Mouse (Mus musculus) heart, embryonic 14.5 days (tissue): ENCODE measurements around the gene Plpp3. TPM values are rescaled to one million over a fixed set of nuclear protein-coding genes. Genes with fewer than 3 reads are reported as not detected.

Experiments
- ATAC-seq: fragments of 200-750 bp; cut with Nextera tagmentation; 2 replicates; pipeline ENCODE4 v1.8.0; 2017; ENCODE audit warnings: low read depth, moderate TSS enrichment; ENCODE audit not compliant: insufficient number of reproducible peaks, insufficient read depth, low FRiP score
- H3K27ac ChIP-seq, 2 experiments: fragments of 200-500 bp in 1 of 2; fragments of 300-500 bp in 1 of 2; sonication (generic) in 1 of 2; replicated peaks in 1 of 2; 2 replicates each; pipeline ENCODE4 v1.5.1; 2012 to 2014; ENCODE audit warnings: low read depth in 2 of 2, low read length in 2 of 2, control low read depth in 1 of 2, mild to moderate bottlenecking in 1 of 2, mixed read lengths in 1 of 2; ENCODE audit not compliant: control insufficient read depth in 1 of 2, insufficient read depth in 1 of 2
- H3K27me3 ChIP-seq: fragments of 300-500 bp; sonication (generic); 2 replicates; pipeline ENCODE4 v1.6.1; 2014; ENCODE audit warnings: mild to moderate bottlenecking, low read length, control low read depth; ENCODE audit not compliant: control insufficient read depth, insufficient read depth
- H3K36me3 ChIP-seq: fragments of 300-500 bp; sonication (generic); 2 replicates; pipeline ENCODE4 v1.6.1; 2014; ENCODE audit warnings: mild to moderate bottlenecking, control low read depth, low read length, mixed read lengths; ENCODE audit not compliant: control insufficient read depth, insufficient read depth
- H3K4me1 ChIP-seq, 2 experiments: fragments of 200-500 bp in 1 of 2; fragments of 300-500 bp in 1 of 2; sonication (generic) in 1 of 2; 2 replicates each; pipeline ENCODE4 v1.6.1; 2012 to 2014; ENCODE audit warnings: low read length in 2 of 2, control low read depth in 1 of 2, mixed read lengths in 1 of 2; ENCODE audit not compliant: control insufficient read depth in 2 of 2, insufficient read depth in 2 of 2
- H3K4me2 ChIP-seq: fragments of 300-500 bp; sonication (generic); 2 replicates; pipeline ENCODE4 v1.6.1; 2014; ENCODE audit warnings: mild to moderate bottlenecking, low read length
- H3K4me3 ChIP-seq, 2 experiments: fragments of 200-500 bp in 1 of 2; fragments of 300-500 bp in 1 of 2; sonication (generic) in 1 of 2; 2 replicates each; pipeline ENCODE4 v1.5.1; 2012 to 2014; ENCODE audit warnings: low read length in 2 of 2, mild to moderate bottlenecking in 2 of 2, control low read depth in 1 of 2, low read depth in 1 of 2, moderate library complexity in 1 of 2; ENCODE audit not compliant: control insufficient read depth in 1 of 2, insufficient read depth in 1 of 2
- H3K9ac ChIP-seq: fragments of 300-500 bp; sonication (generic); 2 replicates; pipeline ENCODE4 v1.6.1; 2014; ENCODE audit warnings: mild to moderate bottlenecking, low read length
- H3K9me3 ChIP-seq: fragments of 300-500 bp; sonication (generic); 2 replicates; pipeline ENCODE4 v1.6.1; 2016; ENCODE audit warnings: low read length, control low read depth; ENCODE audit not compliant: control insufficient read depth
- WGBS: fragments of 180-500 bp; shearing (Covaris S2); extraction: QIAGEN DNeasy Blood & Tissue Kit; methylation state at CpG from one replicate; pipeline ENCODE4 v1.1.7; 2014; 5-methylcytosine and 5-hydroxymethylcytosine counted together
- polyA plus RNA-seq: library from polyadenylated mRNA; unstranded; fragments of >200 nt; fragmentation: Nextera tagmentation; extraction: Ambion mirVana; gene quantifications from 2 replicates; pipeline ENCODE4 v1.2.1, GENCODE M21; 2014

Plpp3 gene
- polyA plus RNA-seq, 1 experiment from 2014 or later = 32.8 TPM

- H3K36me3 ChIP-seq = peaks cover 14% of the 10 kb centered on the region; the same call in 1 of the 2 replicates
- no peak overlapping the region for H3K9ac ChIP-seq
- 64% methylated on average over 6 of the region's 6 CpGs for WGBS
- no peak overlapping the region for H3K27ac ChIP-seq
- peaks cover 9% of the 10 kb centered on the region in 2 experiments for H3K4me1 ChIP-seq
- no peak overlapping the region for H3K4me3 ChIP-seq
- ATAC-seq = no peak
- no peaks in the 10 kb centered on the region for H3K9me3 ChIP-seq
- H3K27me3 ChIP-seq = no peaks in the 10 kb centered on the region
- H3K4me2 ChIP-seq = no peak overlapping the region
Measured at GRCm38 (mm10) chr4:105226351-105226750, 69.2 kb downstream of the Plpp3 start.

DNA sequence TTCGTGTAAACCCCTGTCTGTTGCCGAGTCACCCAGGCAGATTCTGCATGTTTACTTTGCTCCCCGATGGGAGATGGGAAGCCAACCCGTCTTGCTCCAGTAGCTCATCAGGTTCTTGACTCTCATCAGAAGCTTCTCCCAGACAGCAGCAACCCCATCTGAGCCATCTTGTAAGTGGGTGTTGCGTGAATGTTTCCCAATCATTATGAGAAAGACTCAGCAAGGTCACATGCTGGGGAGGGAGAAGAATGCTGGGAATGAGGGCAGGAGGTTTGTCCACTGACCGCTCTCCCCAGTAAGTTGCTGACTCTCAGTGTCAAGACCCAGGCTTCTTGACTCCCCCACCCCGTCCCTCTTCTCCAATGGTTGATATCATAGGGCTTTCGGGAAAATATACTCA, 73.0 kb downstream of the Plpp3 start:
- Histone ChIP-seq H3K27me3 (no peaks in the 10 kb centered on the region), H3K4me3 (no peak overlapping the region), H3K27ac (no peak overlapping the region), H3K36me3 (peaks cover 14% of the 10 kb centered on the region), H3K9ac (no peak overlapping the region), H3K9me3 (no peaks in the 10 kb centered on the region), H3K4me1 (no peaks in the 10 kb centered on the region; a peak in 1 of 4 replicates), H3K4me2 (no peak overlapping the region)
- no peak for ATAC-seq
- WGBS = 80% methylated on average over 8 of the region's 8 CpGs

GRCm38 (mm10) chr4:105240233-105240632, 83.1 kb downstream of the Plpp3 start:
- ATAC-seq = no peak
- no peak overlapping the region for H3K4me3 ChIP-seq
- 85% methylated on average over 7 of the region's 7 CpGs for WGBS
- no peak overlapping the region for H3K27ac ChIP-seq
- H3K9ac ChIP-seq = no peak overlapping the region
- no peaks in the 10 kb centered on the region for H3K36me3 ChIP-seq
- no peak overlapping the region for H3K4me2 ChIP-seq
- H3K9me3 ChIP-seq = no peaks in the 10 kb centered on the region
- H3K27me3 ChIP-seq = no peaks in the 10 kb centered on the region
- peaks cover 0 to 2% of the 10 kb centered on the region in 2 experiments; a peak in 2 of 4 replicates for H3K4me1 ChIP-seq

DNA sequence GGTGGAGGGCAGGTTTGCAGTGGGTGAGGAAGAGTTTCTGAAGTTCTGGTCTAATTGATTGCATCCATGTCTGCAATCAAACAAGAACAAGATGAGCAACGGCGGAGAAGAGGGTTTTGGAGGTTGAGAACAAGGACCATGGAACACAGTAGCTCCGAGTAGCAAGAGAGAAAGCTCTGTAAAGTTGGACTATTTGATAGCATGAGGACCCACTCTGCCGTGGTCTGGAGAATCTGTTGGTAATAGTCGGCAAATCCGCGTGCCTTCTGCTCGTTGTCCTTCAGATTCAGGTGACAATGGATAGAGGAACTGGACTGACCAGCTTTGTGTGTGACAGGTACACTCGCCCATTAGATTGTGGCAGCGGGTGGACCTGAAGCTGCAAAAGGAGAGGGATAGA, 87.8 kb downstream of the Plpp3 start:
- Histone ChIP-seq H3K4me1 (peaks cover 0 to 11% of the 10 kb centered on the region in 2 experiments; a peak in 2 of 4 replicates), H3K9me3 (no peaks in the 10 kb centered on the region), H3K9ac (no peak overlapping the region; the same call in 1 of the 2 replicates), H3K36me3 (no peaks in the 10 kb centered on the region), H3K27me3 (peaks cover 3% of the 10 kb centered on the region; the same call in 1 of the 2 replicates), H3K4me2 (peak overlapping the region; percentile 65), H3K4me3 (peak overlapping the region in 1 of 2 experiments; percentile 30; a peak in 1 of 4 replicates), H3K27ac (no peak overlapping the region)
- no peak for ATAC-seq
- 72% methylated on average over 10 of the region's 10 CpGs for WGBS

GRCm38 (mm10) chr4:105245479-105245944, 88.4 kb downstream of the Plpp3 start:
- WGBS = 4% methylated on average over 18 of the region's 18 CpGs
- H3K9ac ChIP-seq = peak overlapping the region; percentile 61
- no peaks in the 10 kb centered on the region for H3K36me3 ChIP-seq
- H3K27ac ChIP-seq = no peak overlapping the region
- H3K9me3 ChIP-seq = no peaks in the 10 kb centered on the region
- peak; percentile 47; the same call in 1 of the 2 replicates for ATAC-seq
- H3K4me2 ChIP-seq = peak overlapping the region; percentile 65
- H3K4me3 ChIP-seq = peak overlapping the region; percentile 30 to 32
- H3K4me1 ChIP-seq = peaks cover 0 to 11% of the 10 kb centered on the region in 2 experiments; a peak in 2 of 4 replicates
- H3K27me3 ChIP-seq = peaks cover 3% of the 10 kb centered on the region; the same call in 1 of the 2 replicates

GRCm38 (mm10) chr4:105246331-105246730, 89.2 kb downstream of the Plpp3 start:
- Histone ChIP-seq H3K4me3 (no peak overlapping the region), H3K4me2 (no peak overlapping the region), H3K9ac (no peak overlapping the region), H3K36me3 (no peaks in the 10 kb centered on the region), H3K27me3 (peaks cover 3% of the 10 kb centered on the region; the same call in 1 of the 2 replicates), H3K4me1 (peaks cover 0 to 11% of the 10 kb centered on the region in 2 experiments; a peak in 2 of 4 replicates), H3K27ac (no peak overlapping the region), H3K9me3 (no peaks in the 10 kb centered on the region)
- WGBS = 89% methylated on average over 7 of the region's 7 CpGs
- no peak for ATAC-seq

DNA sequence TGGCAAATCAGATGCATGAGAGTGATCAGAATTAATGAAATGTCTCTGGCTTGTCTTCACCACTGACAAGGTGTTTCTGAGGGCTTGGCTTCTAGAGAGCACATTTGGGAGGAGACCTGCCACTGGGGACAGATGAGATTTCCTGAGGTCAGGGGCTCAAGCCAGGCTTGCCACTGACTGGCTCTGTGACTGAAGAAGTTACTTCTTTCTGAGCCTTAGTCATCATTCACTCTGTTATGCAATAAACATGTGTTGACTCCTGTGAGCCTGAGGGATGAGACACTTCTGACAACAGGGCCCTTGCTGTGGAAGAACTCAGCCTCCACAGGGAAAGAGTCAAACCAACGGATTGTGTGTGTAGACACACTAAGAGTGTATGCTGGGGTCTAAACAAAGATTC, 91.0 kb downstream of the Plpp3 start:
- peaks cover 5 to 18% of the 10 kb centered on the region in 2 experiments for H3K4me1 ChIP-seq
- H3K4me3 ChIP-seq = no peak overlapping the region
- ATAC-seq = no peak
- no peak overlapping the region for H3K4me2 ChIP-seq
- no peaks in the 10 kb centered on the region for H3K9me3 ChIP-seq
- H3K9ac ChIP-seq = no peak overlapping the region
- no peaks in the 10 kb centered on the region for H3K36me3 ChIP-seq
- no peak overlapping the region for H3K27ac ChIP-seq
- 55% methylated on average over 1 of the region's 1 CpGs for WGBS
- H3K27me3 ChIP-seq = peaks cover 3% of the 10 kb centered on the region; the same call in 1 of the 2 replicates

- H3K9me3 ChIP-seq = no peaks in the 10 kb centered on the region
- peaks cover 3% of the 10 kb centered on the region; the same call in 1 of the 2 replicates for H3K27me3 ChIP-seq
- WGBS = 73% methylated on average over 4 of the region's 4 CpGs
- H3K27ac ChIP-seq = no peak overlapping the region
- no peak overlapping the region for H3K9ac ChIP-seq
- ATAC-seq = no peak
- no peak overlapping the region for H3K4me2 ChIP-seq
- H3K4me1 ChIP-seq = peaks cover 5 to 23% of the 10 kb centered on the region in 2 experiments
- no peak overlapping the region for H3K4me3 ChIP-seq
- no peaks in the 10 kb centered on the region for H3K36me3 ChIP-seq
Measured at GRCm38 (mm10) chr4:105249283-105249682, 92.1 kb downstream of the Plpp3 start.
